Mouse (Mus musculus): Measurements from ENCODE around the gene Plek.
"Not testable (repeated sequence)": the region's sequence is repeated elsewhere in the genome, so short reads cannot be mapped to it uniquely, and the experiment has no call there.

Gene Plek

GRCm38 (mm10) chr11:17051545-17052475, at the start of gene Plek, which contains the start of gene Cnrip1:
Gene Plek, minus strand, starts transcription at chr11:17052381.
Gene Cnrip1, plus strand, starts transcription at chr11:17051586.
- peak; percentile 84 for DNase-seq

GRCm38 (mm10) chr11:17086106-17086505, 33.9 kb upstream of the Plek start:
- DNase-seq, result no peak

- DNase-seq, result no peak
Observed at GRCm38 (mm10) chr11:17083866-17084265, 31.7 kb upstream of the Plek start.

- DNase-seq, result no peak
Observed at GRCm38 (mm10) chr11:17083455-17083854, 31.3 kb upstream of the Plek start.

- DNase-seq, result no peak
Observed at GRCm38 (mm10) chr11:17082953-17083352, 30.8 kb upstream of the Plek start.

- no peak for DNase-seq
Observed at GRCm38 (mm10) chr11:17082086-17082485, 29.9 kb upstream of the Plek start.

GRCm38 (mm10) chr11:17075656-17076055, 23.5 kb upstream of the Plek start:
- DNase-seq, result no peak

- not testable (repeated sequence) for DNase-seq
Observed at GRCm38 (mm10) chr11:17069360-17069759, 17.2 kb upstream of the Plek start.

- DNase-seq, result peak; percentile 61
Observed at GRCm38 (mm10) chr11:17052476-17053049, 382 bp upstream of the Plek start.

GRCm38 (mm10) chr11:17045806-17046205, 6.4 kb downstream of the Plek start:
- no peak for DNase-seq

- no peak for DNase-seq
Observed at GRCm38 (mm10) chr11:17023984-17024383, 28.2 kb downstream of the Plek start.

GRCm38 (mm10) chr11:17023206-17023605, 29.0 kb downstream of the Plek start:
- peak; percentile 12 for DNase-seq

- no peak for DNase-seq
Observed at GRCm38 (mm10) chr11:17019328-17019727, 32.9 kb downstream of the Plek start.

- DNase-seq, result no peak
Observed at GRCm38 (mm10) chr11:17012948-17013347, 39.2 kb downstream of the Plek start.

- no peak for DNase-seq
Observed at GRCm38 (mm10) chr11:17008498-17008941, 43.7 kb downstream of the Plek start.

GRCm38 (mm10) chr11:17007517-17008173, 44.5 kb downstream of the Plek start:
- DNase-seq, result no peak

- DNase-seq, result not testable (repeated sequence)
Observed at GRCm38 (mm10) chr11:17006526-17006925, 45.7 kb downstream of the Plek start.

GRCm38 (mm10) chr11:17004899-17005846, 47.0 kb downstream of the Plek start:
- no peak for DNase-seq

GRCm38 (mm10) chr11:17003757-17004156, 48.4 kb downstream of the Plek start:
- no peak for DNase-seq

- no peak for DNase-seq
Observed at GRCm38 (mm10) chr11:17002739-17003373, 49.3 kb downstream of the Plek start.
